Mouse (Mus musculus) kidney, postnatal 4 days (tissue): ENCODE measurements around the gene Wdr54.

Source experiments
- DNase-seq, 2 experiments: peaks; one replicate each; pipeline ENCODE4 v3.0.0; 2021; ENCODE audit warnings: mixed read lengths in 2 of 2

The Wdr54 gene

GRCm38 (mm10) chr6:83103130-83103650 lies 53.0 kb downstream of the Wdr54 start:
- DNase-seq, result no peak

- peak; percentile 79 to 87 for DNase-seq
Measured at GRCm38 (mm10) chr6:83101688-83102556, 54.3 kb downstream of the Wdr54 start.

- DNase-seq, result peak; percentile 90 to 95
Measured at GRCm38 (mm10) chr6:83101316-83101687, 54.9 kb downstream of the Wdr54 start, which contains the start of the genes Ccdc142 and Gm42688. Gene Ccdc142 (plus strand): TSS chr6:83101601. Gene Gm42688 (plus strand): TSS chr6:83101617.
